Mouse (Mus musculus) G1E (cell line): Measurements from ENCODE around the gene Smad3. TPM values are rescaled to one million over a fixed set of nuclear protein-coding genes. Genes with fewer than 3 reads are reported as not detected.

Source experiments
- ATAC-seq: 2 replicates; pipeline ENCODE4 v1.8.0; 2016; ENCODE audit warnings: mild to moderate bottlenecking; ENCODE audit not compliant: insufficient number of reproducible peaks, poor library complexity, low FRiP score, severe bottlenecking; ENCODE audit errors: extremely low read depth
- DNase-seq: peaks from one replicate; pipeline ENCODE4 v3.0.0; 2012; ENCODE audit warnings: low spot score
- H3K27me3 ChIP-seq: 2 replicates; pipeline ENCODE4 v1.6.1; 2012; ENCODE audit warnings: mild to moderate bottlenecking, low read length, inconsistent platforms; ENCODE audit not compliant: insufficient read depth
- H3K36me3 ChIP-seq: replicated peaks from 2 replicates; pipeline ENCODE3; 2012; ENCODE audit warnings: mild to moderate bottlenecking, inconsistent platforms
- H3K4me1 ChIP-seq: 2 replicates; pipeline ENCODE4 v1.6.1; 2012; ENCODE audit warnings: low read depth, low read length, inconsistent platforms, mixed read lengths; ENCODE audit not compliant: insufficient read depth
- H3K4me3 ChIP-seq: 2 replicates; pipeline ENCODE4 v1.5.1; 2012; ENCODE audit warnings: low read depth, mild to moderate bottlenecking, inconsistent platforms, low read length, moderate library complexity, mixed read lengths
- H3K9me3 ChIP-seq: replicated peaks from 2 replicates; pipeline ENCODE4 v1.6.1; 2012; ENCODE audit warnings: inconsistent platforms
- CTCF ChIP-seq: IDR thresholded peaks from 2 replicates; pipeline ENCODE4 v1.5.1; 2012; ENCODE audit warnings: low read depth, low read length, inconsistent platforms, mixed read lengths
- GATA1 ChIP-seq: IDR thresholded peaks from 2 replicates; pipeline ENCODE4 v1.6.1; 2012; ENCODE audit warnings: borderline replicate concordance, low read length, inconsistent platforms, mixed read lengths
- GATA2 ChIP-seq: IDR thresholded peaks from 2 replicates; pipeline ENCODE4 v1.6.1; 2012; ENCODE audit warnings: low read depth, low read length, inconsistent platforms, borderline replicate concordance
- POLR2AphosphoS5 ChIP-seq: IDR thresholded peaks from 2 replicates; pipeline ENCODE4 v1.6.1; 2012; ENCODE audit warnings: low read depth, low read length, inconsistent platforms; ENCODE audit not compliant: insufficient replicate concordance
- TAL1 ChIP-seq: conservative IDR thresholded peaks from 2 replicates; pipeline ENCODE4 v1.6.1; 2012; ENCODE audit warnings: low read depth, low read length, inconsistent platforms, mixed read lengths
- polyA plus RNA-seq: library from polyadenylated mRNA; stranded (reverse); fragments of >175 nt; gene quantifications from 2 replicates; pipeline ENCODE4 v1.2.3, GENCODE M21; 2012
- total RNA-seq, 2 experiments: library from RNA; stranded (forward) in 1 of 2; stranded (reverse) in 1 of 2; fragments of 200-1000 nt in 1 of 2; fragments of >200 nt in 1 of 2; fragmentation: Nextera tagmentation in 1 of 2; gene quantifications; 2 replicates each; pipeline ENCODE4 v1.2.3; 2014 to 2017

Gene Smad3
- total and polyA plus RNA-seq, 3 experiments, result 0.87 to 4.8 (median 1.2) TPM

GRCm38 (mm10) chr9:63649841-63650545 is 107.8 kb downstream of the Smad3 start:
- Histone ChIP-seq H3K4me3 (no peak overlapping the region), H3K4me1 (no peaks in the 10 kb centered on the region), H3K9me3 (no peaks in the 10 kb centered on the region), H3K27me3 (peaks cover 23% of the 10 kb centered on the region; the same call in 1 of the 2 replicates), H3K36me3 (peaks cover 43% of the 10 kb centered on the region)
- ATAC-seq, result no peak
- DNase-seq, result no peak
- no peak for TF ChIP-seq GATA1
- TF ChIP-seq TAL1, result no peak
- TF ChIP-seq CTCF, result no peak
- TF ChIP-seq GATA2, result no peak
- no peak for TF ChIP-seq POLR2AphosphoS5

GRCm38 (mm10) chr9:63648520-63648918 is 109.3 kb downstream of the Smad3 start:
- Histone ChIP-seq H3K4me3 (no peak overlapping the region), H3K27me3 (peaks cover 18% of the 10 kb centered on the region; the same call in 1 of the 2 replicates), H3K9me3 (no peaks in the 10 kb centered on the region), H3K36me3 (peaks cover 53% of the 10 kb centered on the region), H3K4me1 (no peaks in the 10 kb centered on the region)
- TF ChIP-seq GATA1 (no peak), CTCF (no peak), TAL1 (no peak), GATA2 (no peak), POLR2AphosphoS5 (no peak)
- ATAC-seq (no peak), DNase-seq (no peak)

GRCm38 (mm10) chr9:63647581-63648519 is 109.9 kb downstream of the Smad3 start:
- TF ChIP-seq TAL1, result no peak
- TF ChIP-seq CTCF, result no peak
- no peak for TF ChIP-seq POLR2AphosphoS5
- no peak for TF ChIP-seq GATA1
- TF ChIP-seq GATA2, result no peak
- Histone ChIP-seq H3K9me3 (no peaks in the 10 kb centered on the region), H3K4me3 (no peak overlapping the region), H3K4me1 (no peaks in the 10 kb centered on the region), H3K36me3 (peaks cover 56% of the 10 kb centered on the region), H3K27me3 (peaks cover 17% of the 10 kb centered on the region; the same call in 1 of the 2 replicates)
- ATAC-seq (no peak), DNase-seq (no peak)

- DNase-seq (no peak), ATAC-seq (no peak)
- H3K4me3 ChIP-seq, result no peak overlapping the region
- H3K4me1 ChIP-seq, result no peaks in the 10 kb centered on the region
- no peaks in the 10 kb centered on the region for H3K9me3 ChIP-seq
- TF ChIP-seq TAL1, result no peak
- no peak for TF ChIP-seq POLR2AphosphoS5
- peaks cover 65% of the 10 kb centered on the region for H3K36me3 ChIP-seq
- H3K27me3 ChIP-seq, result no peaks in the 10 kb centered on the region; the same call in 1 of the 2 replicates
Measured at GRCm38 (mm10) chr9:63645084-63645483, 112.7 kb downstream of the Smad3 start.

GRCm38 (mm10) chr9:63644011-63644410 is 113.8 kb downstream of the Smad3 start:
- H3K36me3 ChIP-seq, result peaks cover 71% of the 10 kb centered on the region
- H3K4me1 ChIP-seq, result no peaks in the 10 kb centered on the region
- no peak for DNase-seq
- no peaks in the 10 kb centered on the region for H3K9me3 ChIP-seq
- ATAC-seq, result no peak
- H3K4me3 ChIP-seq, result no peak overlapping the region
- TF ChIP-seq TAL1 (no peak), GATA2 (no peak), GATA1 (no peak), POLR2AphosphoS5 (no peak), CTCF (no peak)
- H3K27me3 ChIP-seq, result no peaks in the 10 kb centered on the region; the same call in 1 of the 2 replicates

GRCm38 (mm10) chr9:63641983-63642646 is 115.7 kb downstream of the Smad3 start:
- ATAC-seq, result no peak
- no peak for DNase-seq

More at GRCm38 (mm10) chr9:63641983-63642646, 115.7 kb downstream of the Smad3 start:
- Histone ChIP-seq H3K4me3 (no peak overlapping the region), H3K36me3 (peaks cover 90% of the 10 kb centered on the region), H3K9me3 (no peaks in the 10 kb centered on the region), H3K4me1 (no peaks in the 10 kb centered on the region), H3K27me3 (no peaks in the 10 kb centered on the region)
- TF ChIP-seq CTCF (no peak), TAL1 (no peak), GATA2 (no peak), GATA1 (no peak), POLR2AphosphoS5 (no peak)
